Mouse (Mus musculus): Measurements from ENCODE around the gene Gatad2a. TPM values are rescaled to one million over a fixed set of nuclear protein-coding genes. Genes with fewer than 3 reads are reported as not detected.

Gene Gatad2a
- polyA plus RNA-seq, 1 experiment, result 84.5 TPM

DNA sequence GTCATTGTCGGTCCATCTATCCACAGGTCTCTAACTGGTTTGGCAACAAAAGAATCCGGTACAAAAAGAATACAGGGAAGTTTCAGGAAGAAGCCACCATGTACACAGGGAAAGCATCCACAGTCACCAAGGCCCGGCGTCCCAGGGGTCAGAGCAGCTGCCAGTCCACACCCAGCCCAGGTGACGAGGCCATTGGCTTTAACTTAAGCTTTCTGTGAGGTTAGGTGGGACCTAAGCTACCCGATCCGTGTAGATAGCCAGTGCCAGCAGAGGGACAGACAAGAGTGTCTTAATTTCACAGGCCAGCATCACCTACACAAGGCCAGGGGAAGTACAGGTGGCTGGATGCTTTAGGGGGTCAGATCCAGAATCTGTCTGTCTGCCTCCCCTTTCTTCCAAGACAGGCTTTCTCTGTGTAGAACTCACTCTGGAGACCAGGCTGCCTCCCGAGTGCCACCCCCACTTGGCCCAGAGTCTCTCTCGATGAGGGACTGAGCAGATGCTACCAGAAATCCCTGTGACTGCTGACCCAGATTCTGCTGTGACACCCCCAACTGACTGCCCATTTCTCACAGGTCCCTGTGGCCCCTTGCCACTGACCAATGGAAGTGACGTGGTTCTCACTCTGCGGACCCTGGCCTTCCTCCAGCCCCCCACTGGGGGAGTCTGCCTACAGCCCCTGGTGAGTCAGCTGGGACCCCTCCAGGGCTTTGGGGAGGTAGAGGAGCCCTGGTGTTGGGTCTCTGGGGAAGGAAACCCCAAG lies 126.0 kb downstream of the Gatad2a start:
- DNase-seq, result no peak
- TF ChIP-seq POLR2A (IDR thresholded peaks at IDR 0.05; ENCODE audit: control insufficient read depth, extremely low read depth, insufficient read depth, low read length, poor library complexity), result no peak
- no peak for TF ChIP-seq CTCF (IDR thresholded peaks at IDR 0.05; ENCODE audit: borderline replicate concordance, control insufficient read depth, extremely low read depth, insufficient read depth, low read length, poor library complexity)
- H3K4me3 ChIP-seq (ENCODE audit: control insufficient read depth, insufficient read depth, low read length), result no peak overlapping the region
- H3K27me3 ChIP-seq (ENCODE audit: control insufficient read depth, insufficient read depth, low read length), result no peaks in the 10 kb centered on the region
- no peak overlapping the region for H3K27ac ChIP-seq (ENCODE audit: control insufficient read depth, insufficient read depth, low read length)
- no peaks in the 10 kb centered on the region for H3K4me1 ChIP-seq (replicated peaks; ENCODE audit: control insufficient read depth, insufficient read depth, low read length)
- 95% methylated on average over 11 of the region's 11 CpGs for WGBS
- H3K36me3 ChIP-seq (ENCODE audit: control insufficient read depth, insufficient read depth, low read length), result no peaks in the 10 kb centered on the region

DNA sequence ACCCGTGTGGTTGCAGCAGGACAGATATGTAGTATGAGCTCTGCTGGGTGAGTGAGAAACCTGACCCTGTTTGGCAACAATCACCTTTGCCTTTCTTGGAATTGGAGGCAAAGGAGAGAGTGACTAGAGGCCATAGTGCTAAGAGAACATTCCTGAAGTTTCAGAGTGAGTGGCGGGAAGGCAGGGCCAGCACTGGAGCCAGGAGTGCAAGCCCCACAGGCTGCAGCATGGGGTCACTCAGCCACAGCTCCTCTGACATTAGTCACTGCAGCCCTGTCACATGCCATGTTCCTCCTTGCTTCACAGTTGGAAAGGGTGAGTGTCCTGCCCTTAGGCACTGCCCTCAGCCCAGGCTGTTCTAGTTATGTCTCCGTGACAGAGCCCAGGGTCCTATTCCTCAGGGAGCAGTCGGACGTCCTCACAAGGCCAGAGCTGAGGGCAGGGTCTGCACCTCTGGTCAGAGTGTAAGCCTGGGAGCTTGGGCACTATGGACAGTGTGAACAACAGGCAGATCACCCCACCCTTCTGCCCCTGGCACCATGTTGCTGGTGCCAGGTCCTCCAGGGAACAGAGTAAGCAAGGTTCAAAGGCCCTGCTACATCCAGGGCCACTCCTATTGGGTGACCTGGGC lies 128.4 kb downstream of the Gatad2a start:
- 96% methylated on average over 5 of the region's 5 CpGs for WGBS
- DNase-seq, result no peak
- TF ChIP-seq CTCF (IDR thresholded peaks at IDR 0.05; ENCODE audit: borderline replicate concordance, control insufficient read depth, extremely low read depth, insufficient read depth, low read length, poor library complexity), result no peak
- Histone ChIP-seq H3K27ac (ENCODE audit: control insufficient read depth, insufficient read depth, low read length) (no peak overlapping the region), H3K36me3 (ENCODE audit: control insufficient read depth, insufficient read depth, low read length) (no peaks in the 10 kb centered on the region), H3K27me3 (ENCODE audit: control insufficient read depth, insufficient read depth, low read length) (no peaks in the 10 kb centered on the region), H3K4me3 (ENCODE audit: control insufficient read depth, insufficient read depth, low read length) (no peak overlapping the region), H3K4me1 (replicated peaks; ENCODE audit: control insufficient read depth, insufficient read depth, low read length) (no peaks in the 10 kb centered on the region)

DNA sequence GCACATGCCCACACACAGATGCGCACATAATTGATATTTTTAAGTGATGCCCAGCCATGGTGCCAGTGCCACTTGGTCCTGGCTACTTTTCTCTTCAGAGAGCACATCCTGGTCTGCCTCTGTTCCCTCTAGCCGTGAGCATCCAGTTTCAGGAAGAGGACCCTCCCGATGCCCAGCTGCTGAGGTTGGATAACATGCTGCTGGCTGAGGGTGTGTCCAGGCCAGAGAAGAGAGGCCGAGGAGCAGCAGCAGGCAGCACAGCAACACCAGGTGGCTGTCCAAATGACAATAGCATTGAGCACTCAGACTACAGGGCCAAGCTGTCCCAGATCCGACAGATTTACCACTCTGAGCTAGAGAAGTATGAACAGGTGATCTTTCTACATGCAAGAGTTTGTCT lies 132.0 kb downstream of the Gatad2a start:
- Histone ChIP-seq H3K4me3 (ENCODE audit: control insufficient read depth, insufficient read depth, low read length) (no peak overlapping the region), H3K27me3 (ENCODE audit: control insufficient read depth, insufficient read depth, low read length) (no peaks in the 10 kb centered on the region), H3K36me3 (ENCODE audit: control insufficient read depth, insufficient read depth, low read length) (no peaks in the 10 kb centered on the region), H3K27ac (ENCODE audit: control insufficient read depth, insufficient read depth, low read length) (no peak overlapping the region), H3K4me1 (replicated peaks; ENCODE audit: control insufficient read depth, insufficient read depth, low read length) (no peaks in the 10 kb centered on the region)
- WGBS, result 94% methylated on average over 5 of the region's 5 CpGs
- TF ChIP-seq CTCF (IDR thresholded peaks at IDR 0.05; ENCODE audit: borderline replicate concordance, control insufficient read depth, extremely low read depth, insufficient read depth, low read length, poor library complexity) (no peak), POLR2A (IDR thresholded peaks at IDR 0.05; ENCODE audit: control insufficient read depth, extremely low read depth, insufficient read depth, low read length, poor library complexity) (no peak)
- no peak for DNase-seq

DNA sequence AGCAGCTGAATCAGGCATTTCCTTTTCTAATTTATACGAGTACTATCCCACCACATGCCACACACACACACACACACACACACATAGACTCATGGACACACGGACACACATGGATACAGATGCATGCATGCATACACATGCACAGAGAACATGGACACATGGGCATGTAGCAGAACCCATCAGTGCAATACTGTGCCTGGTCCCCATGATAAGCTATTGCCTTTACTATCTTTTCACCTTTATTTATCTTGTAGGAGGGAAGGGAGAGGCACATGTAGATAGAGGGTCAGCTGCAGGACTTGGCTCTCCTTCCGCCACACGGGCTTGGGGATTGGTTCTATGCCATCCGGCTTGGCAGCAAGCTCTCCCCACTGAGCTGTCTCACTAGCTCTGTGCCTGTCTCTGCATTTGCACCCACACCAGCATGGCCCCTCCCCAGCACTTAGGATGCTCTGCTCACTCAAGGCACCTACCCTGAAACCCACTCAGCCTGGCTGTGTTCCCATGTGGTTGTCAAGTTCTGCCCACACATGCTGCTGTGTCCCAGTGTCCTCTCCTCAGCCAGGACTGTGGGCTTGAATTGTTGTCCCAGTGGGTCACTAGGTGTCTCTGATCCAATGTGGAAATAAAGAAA lies 132.7 kb downstream of the Gatad2a start:
- Histone ChIP-seq H3K27ac (ENCODE audit: control insufficient read depth, insufficient read depth, low read length) (no peak overlapping the region), H3K4me1 (replicated peaks; ENCODE audit: control insufficient read depth, insufficient read depth, low read length) (no peaks in the 10 kb centered on the region), H3K36me3 (ENCODE audit: control insufficient read depth, insufficient read depth, low read length) (no peaks in the 10 kb centered on the region), H3K4me3 (ENCODE audit: control insufficient read depth, insufficient read depth, low read length) (no peak overlapping the region), H3K27me3 (ENCODE audit: control insufficient read depth, insufficient read depth, low read length) (no peaks in the 10 kb centered on the region)
- DNase-seq, result no peak
- WGBS, result 98% methylated on average over 5 of the region's 5 CpGs
- TF ChIP-seq CTCF (IDR thresholded peaks at IDR 0.05; ENCODE audit: borderline replicate concordance, control insufficient read depth, extremely low read depth, insufficient read depth, low read length, poor library complexity), result no peak
- TF ChIP-seq POLR2A (IDR thresholded peaks at IDR 0.05; ENCODE audit: control insufficient read depth, extremely low read depth, insufficient read depth, low read length, poor library complexity), result no peak

DNA sequence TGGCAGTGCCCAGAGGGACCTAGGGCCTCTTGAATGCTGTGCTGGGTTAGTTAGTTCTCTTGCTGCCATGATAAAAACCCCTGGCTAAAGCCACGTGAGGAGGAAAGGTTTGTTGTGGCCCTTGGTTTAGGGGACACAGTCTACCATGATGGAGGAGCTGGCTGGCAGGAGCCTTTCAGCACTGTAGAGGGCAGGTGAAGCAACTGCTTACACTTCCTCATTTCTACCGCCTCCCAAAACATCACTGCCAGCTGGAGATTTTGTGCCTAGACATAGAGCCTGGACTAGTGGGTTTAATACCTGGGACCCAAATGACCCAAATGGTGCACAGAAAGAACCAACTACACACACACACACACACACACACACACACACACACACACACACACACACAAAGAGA lies 134.9 kb downstream of the Gatad2a start:
- DNase-seq, result no peak
- Histone ChIP-seq H3K4me3 (ENCODE audit: control insufficient read depth, insufficient read depth, low read length) (no peak overlapping the region), H3K4me1 (replicated peaks; ENCODE audit: control insufficient read depth, insufficient read depth, low read length) (no peaks in the 10 kb centered on the region), H3K36me3 (ENCODE audit: control insufficient read depth, insufficient read depth, low read length) (no peaks in the 10 kb centered on the region), H3K27ac (ENCODE audit: control insufficient read depth, insufficient read depth, low read length) (no peak overlapping the region), H3K27me3 (ENCODE audit: control insufficient read depth, insufficient read depth, low read length) (no peaks in the 10 kb centered on the region)
- 70% methylated on average over 2 of the region's 2 CpGs for WGBS
- TF ChIP-seq POLR2A (IDR thresholded peaks at IDR 0.05; ENCODE audit: control insufficient read depth, extremely low read depth, insufficient read depth, low read length, poor library complexity), result no peak
- no peak for TF ChIP-seq CTCF (IDR thresholded peaks at IDR 0.05; ENCODE audit: borderline replicate concordance, control insufficient read depth, extremely low read depth, insufficient read depth, low read length, poor library complexity)

DNA sequence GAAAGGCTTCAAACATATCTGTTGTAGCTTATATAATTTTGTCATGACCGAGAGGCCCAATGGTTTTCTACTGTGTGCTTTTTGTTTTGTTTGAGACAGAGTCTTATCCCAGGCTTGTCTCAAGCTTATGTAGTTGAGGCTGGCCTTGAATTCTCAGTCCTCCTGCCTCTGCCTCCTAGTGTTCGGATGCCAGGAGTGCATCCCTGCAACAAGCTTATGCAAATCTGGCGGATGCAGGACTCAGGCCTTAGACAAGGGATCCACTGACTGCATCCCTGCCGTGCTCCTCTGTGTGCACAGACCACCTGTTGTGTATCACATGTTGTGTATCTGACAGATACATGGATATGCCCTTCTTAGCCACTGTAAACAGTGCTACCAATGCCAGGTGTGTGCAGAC lies 135.4 kb downstream of the Gatad2a start:
- no peak overlapping the region for H3K4me3 ChIP-seq (ENCODE audit: control insufficient read depth, insufficient read depth, low read length)
- DNase-seq, result no peak
- no peaks in the 10 kb centered on the region for H3K27me3 ChIP-seq (ENCODE audit: control insufficient read depth, insufficient read depth, low read length)
- TF ChIP-seq POLR2A (IDR thresholded peaks at IDR 0.05; ENCODE audit: control insufficient read depth, extremely low read depth, insufficient read depth, low read length, poor library complexity) (no peak), CTCF (IDR thresholded peaks at IDR 0.05; ENCODE audit: borderline replicate concordance, control insufficient read depth, extremely low read depth, insufficient read depth, low read length, poor library complexity) (no peak)
- 92% methylated on average over 4 of the region's 4 CpGs for WGBS
- no peaks in the 10 kb centered on the region for H3K4me1 ChIP-seq (replicated peaks; ENCODE audit: control insufficient read depth, insufficient read depth, low read length)
- H3K27ac ChIP-seq (ENCODE audit: control insufficient read depth, insufficient read depth, low read length), result no peak overlapping the region
- no peaks in the 10 kb centered on the region for H3K36me3 ChIP-seq (ENCODE audit: control insufficient read depth, insufficient read depth, low read length)

Other genes with a start within 250 kb of the Gatad2a start
- 2.1 and 3.3 TPM in 2 replicates for gene Zfp963, start 246.4 kb downstream of the Gatad2a start, polyA plus RNA-seq (2012; rRNA removed)
- gene Gm20422, start 221.5 kb downstream of the Gatad2a start, polyA plus RNA-seq (2012; rRNA removed), result 1.3 TPM in 1 of 2 replicates, not detected in the other
- 213 and 231 TPM in 2 replicates for gene Atp13a1, start 205.2 kb downstream of the Gatad2a start, polyA plus RNA-seq (2012; rRNA removed)
- 24.4 and 25.6 TPM in 2 replicates for gene Zfp866, start 205.2 kb downstream of the Gatad2a start, polyA plus RNA-seq (2012; rRNA removed)
- 169 and 195 TPM in 2 replicates for gene Gmip, start 187.7 kb downstream of the Gatad2a start, polyA plus RNA-seq (2012; rRNA removed)
- 10.3 and 12.0 TPM in 2 replicates for gene Lpar2, start 174.0 kb downstream of the Gatad2a start, polyA plus RNA-seq (2012; rRNA removed)
- gene Pbx4, start 163.9 kb downstream of the Gatad2a start, polyA plus RNA-seq (2012; rRNA removed), result 29.0 and 34.2 TPM in 2 replicates
- 0.75 and 2.2 TPM in 2 replicates for gene Cilp2, start 108.7 kb downstream of the Gatad2a start, polyA plus RNA-seq (2012; rRNA removed)
- 1.3 and 1.8 TPM in 2 replicates for gene Tssk6, start 94.2 kb downstream of the Gatad2a start, polyA plus RNA-seq (2012; rRNA removed)
- gene Ndufa13, start 93.8 kb downstream of the Gatad2a start, polyA plus RNA-seq (2012; rRNA removed), result 120 and 150 TPM in 2 replicates
- 8.0 and 11.7 TPM in 2 replicates for gene Yjefn3, start 93.7 kb downstream of the Gatad2a start, polyA plus RNA-seq (2012; rRNA removed)
- 186 and 190 TPM in 2 replicates for gene Mau2, start 46.4 kb upstream of the Gatad2a start, polyA plus RNA-seq (2012; rRNA removed)
- 17.8 and 18.1 TPM in 2 replicates for gene Sugp1, start 46.4 kb upstream of the Gatad2a start, polyA plus RNA-seq (2012; rRNA removed)
- 5.1 and 5.9 TPM in 2 replicates for gene Tm6sf2, start 76.5 kb upstream of the Gatad2a start, polyA plus RNA-seq (2012; rRNA removed)
- 0.11 and 0.15 TPM in 2 replicates for gene Hapln4, start 87.1 kb upstream of the Gatad2a start, polyA plus RNA-seq (2012; rRNA removed)
- 0.05 and 0.08 TPM in 2 replicates for gene Ncan, start 124.5 kb upstream of the Gatad2a start, polyA plus RNA-seq (2012; rRNA removed)
- gene Nr2c2ap, start 134.9 kb upstream of the Gatad2a start, polyA plus RNA-seq (2012; rRNA removed), result 20.7 and 26.9 TPM in 2 replicates
- gene Rfxank, start 142.8 kb upstream of the Gatad2a start, polyA plus RNA-seq (2012; rRNA removed), result 49.7 and 58.2 TPM in 2 replicates
- 174 and 178 TPM in 2 replicates for gene Borcs8, start 143.1 kb upstream of the Gatad2a start, polyA plus RNA-seq (2012; rRNA removed)
- gene Mef2b, start 143.3 kb upstream of the Gatad2a start, polyA plus RNA-seq (2012; rRNA removed), result 3.5 and 3.6 TPM in 2 replicates
- gene Tmem161a, start 176.0 kb upstream of the Gatad2a start, polyA plus RNA-seq (2012; rRNA removed), result 144 and 156 TPM in 2 replicates
- 59.1 and 66.6 TPM in 2 replicates for gene Slc25a42, start 215.9 kb upstream of the Gatad2a start, polyA plus RNA-seq (2012; rRNA removed)
- 98.2 and 103 TPM in 2 replicates for gene Sugp2, start 237.8 kb upstream of the Gatad2a start, polyA plus RNA-seq (2012; rRNA removed)
- gene Armc6, start 238.1 kb upstream of the Gatad2a start, polyA plus RNA-seq (2012; rRNA removed), result 24.3 and 25.4 TPM in 2 replicates

Data from thymus, adult 2 months (tissue).